Mouse (Mus musculus) mesoderm, embryonic 11.5 days (tissue): ENCODE results near the gene Rps6kb1.
A peak's percentile ranks its signal among the peaks of the same experiment; 100 is the strongest.

ENCODE experiments used
- DNase-seq: peaks from one replicate; pipeline ENCODE4 v3.0.0-alpha.2; 2012; ENCODE audit warnings: low read depth, low spot score

The Rps6kb1 gene

DNA sequence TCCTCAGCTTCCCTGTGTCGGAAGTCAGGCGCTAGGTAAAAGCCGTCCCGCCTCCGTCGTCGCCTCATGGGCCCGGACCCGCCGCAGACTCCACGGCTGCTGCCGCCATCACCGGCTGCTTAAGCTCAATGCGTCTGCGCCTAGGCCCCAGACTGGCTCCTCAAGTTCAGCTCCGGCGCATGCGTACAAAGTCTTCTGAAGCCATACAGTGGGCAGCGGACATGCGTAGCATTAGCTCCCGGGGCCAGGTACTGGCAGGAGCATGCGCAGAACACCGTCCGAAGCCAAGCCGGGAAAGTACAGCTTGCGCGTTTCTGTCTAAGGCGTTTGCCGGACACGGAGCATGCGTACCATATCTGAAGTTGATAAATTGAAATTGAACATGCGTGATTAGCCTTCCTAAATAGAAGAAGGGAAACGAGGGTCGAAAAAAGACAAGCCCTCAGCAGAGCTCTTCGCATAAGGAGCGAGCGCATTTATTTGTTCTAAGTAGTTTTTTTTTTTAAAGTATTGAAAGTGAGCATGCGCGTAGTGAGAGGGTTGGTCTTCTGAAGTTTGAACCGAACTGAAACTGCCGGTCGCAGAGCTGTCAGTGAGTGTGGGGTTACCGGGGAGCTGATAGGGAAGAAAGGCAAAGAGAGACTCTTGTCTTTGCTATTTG, at the start of gene Rps6kb1, which contains the start of gene Tubd1:
Gene Rps6kb1, minus strand, starts transcription at position 167 of the 661 bp plus-strand sequence.
Gene Tubd1, plus strand, starts transcription at position 353 of the 661 bp plus-strand sequence.
- peak; percentile 100 for DNase-seq

DNA sequence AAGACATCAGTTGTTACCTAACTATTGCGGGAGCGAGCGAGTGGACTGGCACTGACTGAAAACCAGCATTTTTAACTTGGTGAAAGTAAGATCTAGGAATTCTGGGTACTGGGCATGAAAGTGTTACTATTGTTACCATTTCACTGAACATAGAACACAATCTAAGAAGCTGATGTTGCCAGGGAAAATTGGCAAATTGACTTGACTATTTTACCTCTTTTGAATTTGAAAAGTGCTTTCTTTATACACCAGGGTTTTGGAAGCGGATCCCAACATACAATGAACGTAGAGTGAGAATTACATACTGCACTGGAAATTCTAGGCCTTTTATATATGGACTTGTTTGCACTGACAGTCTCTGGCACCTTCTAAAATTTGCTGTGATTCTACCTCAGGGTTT, 48.8 kb upstream of the Rps6kb1 start:
- no peak for DNase-seq

- no peak for DNase-seq
These were observed 48.4 kb upstream of the Rps6kb1 start for GRCm38 (mm10) chr11:86592993-86593392.

- DNase-seq: no peak
These were observed 47.5 kb upstream of the Rps6kb1 start for GRCm38 (mm10) chr11:86591931-86592616.

DNA sequence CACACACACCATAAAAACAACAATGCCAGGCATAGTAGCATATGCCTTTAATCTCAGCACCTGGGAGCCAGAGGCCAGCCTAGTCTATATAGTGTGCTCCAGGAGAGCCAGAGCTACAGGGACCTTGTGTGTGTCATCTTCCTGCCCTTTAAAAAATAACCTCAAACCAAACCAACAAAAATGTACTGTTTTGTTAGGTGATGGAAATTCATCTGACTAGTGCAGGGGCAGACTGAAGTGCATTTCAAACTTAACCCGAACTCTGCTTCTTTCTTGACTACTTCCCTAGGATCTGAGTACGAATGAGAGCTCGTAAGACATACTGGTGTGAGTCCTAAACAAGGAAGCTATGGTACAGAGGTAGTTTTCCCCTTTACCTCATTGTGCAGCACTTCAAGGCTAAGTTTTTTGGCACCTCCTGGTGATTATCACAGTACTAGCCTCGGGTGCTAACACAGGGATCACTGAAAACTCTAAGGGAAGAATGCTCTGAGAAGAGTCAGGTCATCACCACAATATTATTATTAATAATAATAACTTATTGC, 46.8 kb upstream of the Rps6kb1 start:
- DNase-seq: no peak

- no peak for DNase-seq
These were observed 46.0 kb upstream of the Rps6kb1 start for GRCm38 (mm10) chr11:86590579-86590978.

DNA sequence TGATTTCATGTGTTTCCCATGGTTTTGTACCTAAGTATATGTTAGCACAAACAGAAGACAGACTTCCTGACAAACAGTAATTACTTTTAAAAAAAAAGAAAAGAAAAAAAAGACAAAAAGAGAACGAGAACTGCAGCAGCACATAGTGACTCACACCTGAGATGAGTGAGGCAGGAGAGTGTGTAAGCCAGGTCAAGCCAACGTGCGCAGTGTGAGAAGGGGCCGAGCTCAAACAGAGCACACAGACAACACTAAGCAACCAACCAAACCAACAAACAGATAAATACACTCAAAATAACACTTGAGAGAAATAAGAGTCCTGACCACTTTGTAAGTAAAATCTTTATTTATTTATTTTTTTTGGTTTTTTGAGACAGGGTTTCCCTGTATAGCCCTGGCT, 45.5 kb upstream of the Rps6kb1 start:
- DNase-seq: no peak

DNA sequence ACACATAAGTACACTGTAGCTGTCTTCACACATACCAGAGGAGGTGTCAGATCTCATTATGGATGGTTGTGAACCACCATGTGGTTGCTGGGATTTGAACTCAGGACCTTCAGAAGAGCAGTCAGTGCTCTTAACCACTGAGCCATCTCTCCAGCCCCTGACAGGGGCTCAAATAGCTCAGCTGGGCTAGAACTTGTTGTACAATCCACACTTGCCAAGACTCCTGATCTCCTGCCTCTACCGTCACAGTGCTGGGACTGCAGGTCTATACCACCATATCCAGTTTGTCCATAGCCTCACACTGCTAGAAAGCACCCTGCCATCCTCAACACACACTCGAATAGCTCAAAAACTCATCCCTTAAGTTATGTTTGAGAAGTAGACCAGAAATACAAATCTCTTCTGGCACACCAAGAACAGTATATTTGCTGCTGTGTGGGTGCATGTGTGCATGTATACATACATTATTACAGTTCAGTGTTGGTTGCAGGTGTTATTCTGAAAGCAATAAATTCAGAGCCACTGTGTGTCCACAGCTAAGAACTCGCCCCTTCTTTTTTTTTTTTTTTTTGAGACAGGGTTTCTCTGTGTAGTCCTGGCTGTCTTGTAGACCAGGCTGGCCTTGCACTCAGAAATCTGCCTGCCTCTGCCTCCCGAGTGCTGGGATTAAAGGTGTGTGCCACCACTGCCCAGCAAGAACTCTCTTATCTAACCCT, 44.1 kb upstream of the Rps6kb1 start:
- DNase-seq: no peak

DNA sequence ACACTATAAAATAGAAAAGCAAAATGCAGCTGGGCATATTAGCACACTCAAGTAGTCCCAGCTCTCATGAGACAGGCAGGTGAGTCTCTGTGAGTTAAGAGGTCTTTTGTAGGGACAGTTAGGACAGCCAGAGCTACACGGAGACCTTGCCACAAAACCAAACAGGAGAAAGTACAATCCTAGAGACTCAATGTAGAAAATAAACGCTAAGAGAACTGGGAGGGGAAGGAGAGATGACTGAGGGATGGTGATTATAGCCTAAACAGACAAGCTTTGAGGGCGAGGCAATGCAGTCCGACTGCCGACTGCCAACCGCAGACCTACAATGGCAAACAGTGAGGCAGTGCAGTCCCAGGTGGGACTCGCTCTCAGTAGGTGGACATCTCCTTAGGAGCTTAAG, 43.2 kb upstream of the Rps6kb1 start:
- DNase-seq: no peak

- peak; percentile 66 for DNase-seq
These were observed 42.5 kb upstream of the Rps6kb1 start for GRCm38 (mm10) chr11:86586868-86587792.

DNA sequence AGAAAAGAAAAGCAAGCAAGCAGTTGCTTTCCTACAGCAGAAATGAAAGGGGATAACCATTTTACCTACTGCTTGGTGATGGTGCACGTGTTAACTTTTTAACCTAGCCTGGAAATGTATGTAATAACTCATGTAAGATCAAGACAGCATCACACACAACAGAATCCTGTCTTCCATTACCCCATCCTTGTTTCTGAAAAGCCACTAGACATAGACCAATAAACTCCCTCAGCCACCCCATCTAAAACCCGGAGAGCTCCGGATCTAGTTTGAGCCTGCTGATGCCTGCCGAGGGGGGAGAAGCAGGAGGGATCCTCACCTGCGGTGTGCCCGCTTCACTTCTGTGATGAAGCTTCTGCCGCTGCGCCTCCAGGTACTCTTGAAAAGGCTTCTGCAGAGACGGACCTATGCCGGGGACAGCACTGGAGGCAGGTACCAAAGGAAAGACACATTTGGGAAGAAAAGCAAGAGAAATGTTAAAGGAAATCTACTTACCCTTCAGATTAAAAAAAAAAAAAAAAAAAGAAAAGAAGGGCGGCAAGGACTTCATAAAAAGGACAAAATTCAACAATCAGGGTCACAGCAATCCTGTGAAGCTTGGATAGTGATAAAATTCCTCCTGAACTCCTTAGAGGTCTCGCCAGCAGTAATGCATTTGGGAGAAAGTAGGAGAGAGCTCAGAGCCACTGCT, 41.7 kb upstream of the Rps6kb1 start:
- DNase-seq: no peak

DNA sequence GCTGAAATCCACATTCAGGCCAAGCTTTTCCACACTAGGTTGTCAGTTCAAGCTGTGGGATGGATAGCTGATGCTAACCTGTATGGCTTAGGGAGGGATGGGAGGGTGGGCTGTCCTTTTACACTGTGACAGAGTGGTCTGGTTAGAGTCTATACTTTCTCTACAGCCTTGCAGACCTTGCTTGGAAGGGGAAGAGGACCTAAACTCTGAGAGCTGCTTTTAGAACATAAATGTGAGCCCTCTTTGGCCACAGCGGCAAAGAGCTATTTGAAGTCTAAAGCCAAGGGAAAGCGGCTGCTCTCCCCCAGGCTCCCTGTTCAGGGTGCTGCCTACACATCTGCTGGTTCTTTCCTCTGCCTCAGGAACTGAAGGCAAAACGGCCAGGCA, 41.0 kb upstream of the Rps6kb1 start:
- DNase-seq: no peak

DNA sequence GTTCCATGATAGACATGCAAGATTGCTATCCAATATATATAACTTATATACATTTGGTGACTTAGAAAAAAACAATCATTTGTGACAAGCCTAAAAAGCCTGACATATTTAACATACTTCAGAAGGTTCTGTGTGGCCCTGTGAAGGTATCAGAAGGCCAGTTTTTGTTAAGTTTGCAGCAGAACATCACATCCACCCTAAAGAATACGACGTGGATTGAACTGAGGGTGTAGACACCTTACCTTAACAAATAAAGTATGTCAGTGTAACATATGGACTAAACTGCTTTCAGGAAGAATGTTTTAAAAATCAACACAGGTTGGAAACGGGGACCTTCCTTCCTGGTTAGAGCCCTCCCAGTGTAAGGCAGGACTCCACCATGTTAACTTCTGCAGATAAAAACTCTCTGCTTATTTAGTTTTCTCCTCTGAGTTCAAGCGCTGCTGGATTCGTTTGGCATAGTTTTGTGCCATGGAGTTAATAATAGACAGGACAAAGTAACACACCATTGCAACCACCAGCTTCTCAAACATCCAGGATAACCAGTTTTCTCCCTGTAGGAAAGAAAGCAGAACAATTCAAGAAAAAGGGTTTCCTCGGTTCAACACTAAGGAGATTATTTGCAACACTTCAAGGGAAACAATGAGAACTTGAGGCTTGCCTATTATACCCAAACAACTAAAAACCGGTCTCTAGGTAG, 40.4 kb upstream of the Rps6kb1 start:
- DNase-seq: no peak

- no peak for DNase-seq
These were observed 39.6 kb upstream of the Rps6kb1 start for GRCm38 (mm10) chr11:86583990-86584897.

DNA sequence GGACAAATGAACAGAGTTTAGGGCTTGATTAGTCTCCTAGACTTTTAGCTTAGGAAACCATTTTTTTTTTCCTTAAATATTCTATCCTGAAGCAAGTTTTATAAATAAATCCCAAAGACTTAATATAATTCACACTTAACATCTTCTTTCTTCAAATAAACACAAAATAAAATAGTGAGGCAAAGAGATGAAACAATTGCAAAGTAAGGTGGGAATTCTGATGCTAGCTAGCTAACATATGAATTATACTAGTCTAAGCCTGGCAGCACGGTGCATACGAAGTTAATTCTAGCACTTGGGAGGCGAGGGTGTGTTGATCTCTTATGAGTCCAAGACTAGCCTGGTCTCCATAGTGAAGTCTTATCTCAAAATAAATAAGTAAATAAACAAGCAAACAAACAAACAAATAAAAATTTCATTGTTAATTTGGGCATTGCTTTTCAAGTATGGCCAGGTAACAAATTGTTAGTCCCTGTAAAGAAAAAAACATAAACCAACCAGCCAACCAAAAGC, 38.8 kb upstream of the Rps6kb1 start:
- no peak for DNase-seq

GRCm38 (mm10) chr11:86582543-86583260, 38.1 kb upstream of the Rps6kb1 start:
- DNase-seq: no peak

DNA sequence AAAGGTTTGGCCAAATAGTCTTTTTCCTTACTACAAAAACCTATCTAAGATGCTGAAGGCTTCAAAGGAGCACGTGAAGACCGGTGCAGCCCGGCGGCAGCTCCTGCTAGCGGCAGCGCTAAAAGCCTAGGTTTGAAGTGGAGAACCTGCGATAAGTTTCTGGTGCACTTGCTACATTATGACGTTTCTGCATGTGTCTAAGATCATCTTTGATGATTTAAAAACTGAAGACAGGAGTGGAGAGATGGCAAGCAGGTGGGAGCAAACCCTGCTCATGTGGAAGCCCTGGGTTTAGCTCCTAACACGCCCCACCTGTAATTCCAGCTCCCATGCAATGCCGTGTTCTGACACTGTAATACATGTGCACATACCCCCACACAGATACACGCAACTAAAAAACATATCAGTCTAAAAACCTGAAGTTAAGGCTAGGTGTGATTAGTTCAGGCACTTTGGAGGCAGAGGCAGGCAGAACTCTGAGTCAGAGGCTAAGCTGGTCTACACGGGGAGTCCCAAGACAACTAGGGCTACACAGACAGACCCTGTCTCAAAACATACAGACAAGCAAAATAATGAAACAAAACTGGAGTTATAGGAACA, 37.4 kb upstream of the Rps6kb1 start:
- DNase-seq: no peak
